Mouse (Mus musculus): ENCODE data around the gene Tmem151a.
A peak's percentile ranks its signal among the peaks of the same experiment; 100 is the strongest.
"Not testable (repeated sequence)": the region's sequence is repeated elsewhere in the genome, so short reads cannot be mapped to it uniquely, and the experiment has no call there.

Gene Tmem151a

GRCm38 (mm10) chr19:5094746-5095417 is 9.6 kb upstream of the Tmem151a start:
- DNase-seq (ENCODE audit: low spot score): peak; percentile 34

- peak; percentile 97 for DNase-seq (ENCODE audit: low spot score)
These were observed 8.9 kb upstream of the Tmem151a start for GRCm38 (mm10) chr19:5094243-5094632.

GRCm38 (mm10) chr19:5093481-5094242 is 8.3 kb upstream of the Tmem151a start:
- no peak for DNase-seq (ENCODE audit: low spot score)

- DNase-seq (ENCODE audit: low spot score): no peak
These were observed 6.8 kb upstream of the Tmem151a start for GRCm38 (mm10) chr19:5092083-5092482.

GRCm38 (mm10) chr19:5089324-5089723 is 4.0 kb upstream of the Tmem151a start:
- DNase-seq (ENCODE audit: low spot score): no peak

GRCm38 (mm10) chr19:5087884-5088728 is 2.8 kb upstream of the Tmem151a start, which contains the start of gene Yif1a:
Gene Yif1a (plus strand): TSS chr19:5088538.
- DNase-seq (ENCODE audit: low spot score): peak; percentile 99

- not testable (repeated sequence) for DNase-seq (ENCODE audit: low spot score)
These were observed 1.2 kb upstream of the Tmem151a start for GRCm38 (mm10) chr19:5086533-5086932.

GRCm38 (mm10) chr19:5084834-5085144 is 542 bp downstream of the Tmem151a start:
- peak; percentile 62 for DNase-seq (ENCODE audit: low spot score)

- no peak for DNase-seq (ENCODE audit: low spot score)
These were observed 1.1 kb downstream of the Tmem151a start for GRCm38 (mm10) chr19:5083961-5084833.

GRCm38 (mm10) chr19:5082596-5082995 is 2.7 kb downstream of the Tmem151a start:
- DNase-seq (ENCODE audit: low spot score): no peak

GRCm38 (mm10) chr19:5082005-5082404 is 3.3 kb downstream of the Tmem151a start:
- DNase-seq (ENCODE audit: low spot score): no peak

GRCm38 (mm10) chr19:5079279-5079678 is 6.1 kb downstream of the Tmem151a start:
- DNase-seq (ENCODE audit: low spot score): no peak

GRCm38 (mm10) chr19:5073518-5073917 is 11.8 kb downstream of the Tmem151a start:
- DNase-seq (ENCODE audit: low spot score): no peak

- DNase-seq (ENCODE audit: low spot score): peak; percentile 77
These were observed 12.3 kb downstream of the Tmem151a start for GRCm38 (mm10) chr19:5073028-5073427.

GRCm38 (mm10) chr19:5072389-5073019 is 12.8 kb downstream of the Tmem151a start:
- peak; percentile 81 for DNase-seq (ENCODE audit: low spot score)

- peak; percentile 91 for DNase-seq (ENCODE audit: low spot score)
These were observed 13.6 kb downstream of the Tmem151a start for GRCm38 (mm10) chr19:5071545-5072369.

GRCm38 (mm10) chr19:5071077-5071476 is 14.3 kb downstream of the Tmem151a start:
- DNase-seq (ENCODE audit: low spot score): no peak

- no peak for DNase-seq (ENCODE audit: low spot score)
These were observed 15.4 kb downstream of the Tmem151a start for GRCm38 (mm10) chr19:5069978-5070377.

- no peak for DNase-seq (ENCODE audit: low spot score)
These were observed 15.8 kb downstream of the Tmem151a start for GRCm38 (mm10) chr19:5069486-5069885.

- DNase-seq (ENCODE audit: low spot score): peak; percentile 62
These were observed 16.6 kb downstream of the Tmem151a start for GRCm38 (mm10) chr19:5068570-5069234.

All from MN1 (cell line).